Mouse (Mus musculus): ENCODE measurements around the gene Ahctf1. TPM values are rescaled to one million over a fixed set of nuclear protein-coding genes. Genes with fewer than 3 reads are reported as not detected.

The Ahctf1 gene
- 25.1 and 27.5 TPM in 2 replicates for polyA plus RNA-seq (2015; fragmentation: Nextera tagmentation; extraction: Ambion mirVana)

DNA sequence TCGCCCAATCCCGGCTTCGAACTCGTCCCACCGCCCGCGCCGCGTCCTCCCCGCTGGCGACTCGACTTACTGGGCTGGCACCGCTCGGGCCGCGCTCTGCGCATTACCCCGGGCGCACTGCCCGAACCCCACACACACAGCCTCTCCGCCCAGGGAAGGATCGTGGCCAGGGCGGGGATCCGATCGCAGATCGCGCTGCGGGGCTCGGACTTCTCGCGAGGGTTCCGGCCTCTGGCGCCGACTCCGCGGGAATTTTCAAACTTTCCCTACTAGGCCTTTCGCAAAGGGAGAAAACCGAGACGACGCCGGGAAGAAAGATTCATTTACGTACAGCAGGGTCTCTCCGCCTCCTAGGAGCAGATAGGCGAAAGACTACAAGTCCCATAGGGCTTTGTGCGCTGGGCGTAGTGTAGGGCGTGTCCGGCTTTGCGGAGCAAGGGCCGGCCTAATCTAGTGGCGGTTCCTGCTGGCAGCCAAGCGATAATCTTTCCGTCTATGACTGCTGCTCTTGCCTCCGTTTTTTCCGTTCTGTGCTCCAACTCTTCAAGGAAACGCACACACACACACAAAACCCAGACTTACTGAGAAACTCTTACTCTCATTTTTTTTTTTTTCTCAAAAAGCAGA is at the start of gene Ahctf1:
Gene Ahctf1 (minus strand): TSS at position 168 of the 627 bp plus-strand sequence.

DNA sequence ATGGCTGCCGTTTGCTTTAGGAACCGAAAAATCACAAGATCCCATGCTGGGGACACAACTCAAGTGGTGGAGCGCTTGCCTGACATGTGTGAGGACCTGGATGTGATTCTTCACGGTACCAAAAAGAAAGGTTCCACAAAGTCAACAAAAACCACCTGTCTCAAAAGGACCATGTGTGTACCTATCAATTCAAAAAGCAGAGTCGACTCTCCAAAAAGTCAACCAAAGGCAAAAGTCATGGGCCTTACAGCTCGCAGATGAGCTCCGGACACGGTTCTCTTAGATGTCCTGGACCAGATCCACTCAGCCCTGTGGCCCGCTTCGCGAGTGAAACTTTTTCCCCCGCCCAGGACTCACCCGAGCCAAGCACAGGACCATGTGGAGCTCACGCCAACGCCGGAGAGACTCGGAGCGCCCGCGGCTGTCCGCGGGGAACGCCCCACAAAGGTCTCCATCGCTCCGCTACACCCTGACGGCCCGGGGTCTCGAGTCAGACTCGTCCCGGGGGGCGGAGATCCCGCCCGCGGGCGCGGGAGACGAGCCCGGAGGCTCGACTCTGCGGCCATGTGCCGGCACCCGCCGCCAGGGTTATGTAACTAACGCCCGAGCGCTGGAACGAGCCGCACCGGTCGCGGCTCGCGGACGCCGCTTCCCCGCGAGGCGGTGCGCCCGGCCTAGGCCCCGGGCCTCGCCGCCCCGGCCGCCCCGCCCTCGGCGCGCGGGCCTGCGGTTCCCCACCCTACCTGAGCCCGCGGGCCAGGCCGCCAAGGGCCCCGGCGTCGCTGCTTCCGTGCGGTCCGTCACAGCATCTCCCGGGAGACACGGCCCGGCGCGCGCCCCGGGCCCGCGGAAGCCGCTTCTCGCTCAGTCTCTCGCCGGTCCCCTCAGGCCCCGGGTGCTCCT is 619 bp downstream of the Ahctf1 start, which contains the start of gene Gm10518:
Gene Gm10518 (plus strand): TSS at position 767 of the 903 bp plus-strand sequence.

DNA sequence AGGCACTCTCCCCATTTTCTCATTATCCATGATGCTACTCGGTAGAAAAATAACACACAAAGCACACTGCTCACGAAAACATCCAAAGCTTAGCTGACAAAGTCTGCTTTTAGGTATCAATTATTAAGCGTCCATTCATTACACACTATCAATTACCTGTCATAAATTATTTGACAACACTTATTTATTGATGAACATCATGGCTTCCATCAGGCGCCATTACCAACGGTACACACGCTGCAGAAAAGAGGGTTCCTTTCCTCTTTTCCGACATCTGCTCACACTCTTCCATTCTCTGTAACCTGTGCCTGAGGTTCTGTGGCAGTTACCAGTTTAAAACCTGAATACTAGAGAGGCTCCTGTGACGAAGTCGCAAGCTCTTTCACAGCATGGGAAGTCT is 58.3 kb downstream of the Ahctf1 start, which contains the start of gene Kif28:
Gene Kif28 (minus strand): TSS at position 101 of the 400 bp plus-strand sequence.

Other genes starting within 250 kb of the Ahctf1 start
- gene Sccpdh, start 135.5 kb downstream of the Ahctf1 start, polyA plus RNA-seq (2015; fragmentation: Nextera tagmentation; extraction: Ambion mirVana) = 14.0 and 19.5 TPM in 2 replicates
- not detected in 2 replicates for gene Kif28, start 58.4 kb downstream of the Ahctf1 start, polyA plus RNA-seq (2015; fragmentation: Nextera tagmentation; extraction: Ambion mirVana)
- 0.14 and 0.16 TPM in 2 replicates for gene Gm10518, start 304 bp downstream of the Ahctf1 start, polyA plus RNA-seq (2015; fragmentation: Nextera tagmentation; extraction: Ambion mirVana)
- gene Cdc42bpa, start 156.8 kb upstream of the Ahctf1 start, polyA plus RNA-seq (2015; fragmentation: Nextera tagmentation; extraction: Ambion mirVana) = 13.5 and 14.7 TPM in 2 replicates